Mouse (Mus musculus): ENCODE data around the gene Hpd. TPM values are rescaled to one million over a fixed set of nuclear protein-coding genes. Genes with fewer than 3 reads are reported as not detected.

Hpd gene
- total and polyA plus RNA-seq, 3 experiments = 0.20 TPM; not detected in 2

DNA sequence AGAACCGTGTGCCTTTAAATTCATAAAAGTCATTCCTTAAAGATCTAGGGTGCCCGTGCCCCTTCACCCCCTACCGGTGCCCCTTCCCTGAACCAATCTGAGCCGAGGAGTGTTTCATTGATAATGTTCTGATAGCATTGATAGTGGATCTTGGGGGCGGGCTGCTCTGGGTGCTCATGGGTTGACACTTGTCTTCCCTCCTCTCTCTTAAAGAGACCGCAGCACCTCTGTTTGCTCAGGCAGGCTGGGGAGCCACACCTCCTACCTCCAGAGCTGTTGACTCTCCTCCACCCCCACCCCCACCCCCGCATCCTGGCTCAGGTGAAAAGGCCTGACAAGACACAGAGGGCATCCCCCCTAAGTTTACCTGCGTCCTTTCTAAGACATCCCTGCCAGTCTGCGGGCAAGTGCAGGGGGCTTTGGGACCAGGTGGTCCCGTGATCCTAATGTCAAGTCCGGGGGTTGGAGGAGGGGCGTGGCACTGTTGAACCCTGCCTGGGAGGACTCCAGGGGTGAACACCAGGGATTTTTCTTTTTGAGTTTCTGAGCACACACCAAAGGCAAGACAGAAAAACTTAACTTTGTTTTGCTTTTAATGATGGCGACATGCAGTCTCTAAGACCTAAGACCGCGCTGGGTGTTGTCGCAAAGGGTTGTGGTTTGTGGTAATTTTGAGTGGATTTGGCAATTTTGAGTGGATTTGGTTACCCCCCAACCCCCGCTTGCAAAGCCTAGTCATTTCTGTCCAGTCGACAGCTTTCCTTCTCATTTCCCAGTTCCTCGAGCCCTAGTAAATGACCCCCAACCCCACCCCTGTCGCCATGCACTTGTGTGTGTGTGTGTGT is 37.6 kb downstream of the Hpd start:
- TF ChIP-seq MXI1 (IDR thresholded peaks at IDR 0.05; ENCODE audit: low read depth, low read length) (no peak), TCF12 (IDR thresholded peaks at IDR 0.05; ENCODE audit: low read depth, low read length) (no peak), NRF1 (IDR thresholded peaks at IDR 0.05; ENCODE audit: low read depth, low read length) (no peak), IRF4 (IDR thresholded peaks at IDR 0.05; ENCODE audit: low read depth, low read length) (peak; percentile 56; the same call in 1 of the 2 replicates), MYC (IDR thresholded peaks at IDR 0.05; ENCODE audit: low read depth, low read length) (no peak), SIN3A (IDR thresholded peaks at IDR 0.05; ENCODE audit: low read length) (no peak), MAZ (IDR thresholded peaks at IDR 0.05; ENCODE audit: low read depth, low read length) (0 out of 2 replicates have a peak, but pooled peaks have one; percentile 35), EP300 (IDR thresholded peaks at IDR 0.05; ENCODE audit: low read length) (0 out of 2 replicates have a peak, but pooled peaks have one; percentile 22)
- Histone ChIP-seq H3K79me2 (replicated peaks; ENCODE audit: control insufficient read depth, extremely low read depth, insufficient read depth, poor library complexity, severe bottlenecking) (peaks cover 60% of the 10 kb centered on the region), H3K4me3 (replicated peaks in 1 of 3; ENCODE audit: low read depth in 2 of 3, low read length in 2 of 3, poor library complexity in 1 of 3) (peak overlapping the region; percentile 47 to 76 (median 53)), H3K4me2 (ENCODE audit: insufficient read depth, low read depth, poor library complexity, severe bottlenecking) (peak overlapping the region; percentile 98), H3K27ac (ENCODE audit: insufficient read depth, low read depth) (no peak overlapping the region), H3K9me3 (replicated peaks; ENCODE audit: low read length) (no peaks in the 10 kb centered on the region), H3K9ac (ENCODE audit: insufficient read depth, low read depth) (peak overlapping the region; percentile 9; the same call in 1 of the 2 replicates), H3K36me3 (replicated peaks in 1 of 2; ENCODE audit: control insufficient read depth in 1 of 2, insufficient read depth in 1 of 2, low read length in 1 of 2) (peaks cover 31 to 54% of the 10 kb centered on the region in 2 experiments), H3K4me1 (ENCODE audit: control insufficient read depth in 1 of 2, insufficient read depth in 2 of 2) (peaks cover 0 to 46% of the 10 kb centered on the region in 2 experiments; a peak in 2 of 4 replicates), H3K27me3 (replicated peaks) (no peaks in the 10 kb centered on the region)
- dilution Hi-C loops (cut with MboI; ENCODE audit: extremely low pct_ligation_motif_present, extremely low pct_unique_long_range_greater_than_20kb, low sequenced_read_pairs) = no loop called here
- in situ Hi-C loops (cut with MboI; ENCODE audit: low pct_ligation_motif_present, low pct_unique_long_range_greater_than_20kb, low sequenced_read_pairs) = no loop called here
- DNase-seq (ENCODE audit: extremely low read depth) = no peak

- Histone ChIP-seq H3K79me2 (replicated peaks; ENCODE audit: control insufficient read depth, extremely low read depth, insufficient read depth, poor library complexity, severe bottlenecking) (peaks cover 63% of the 10 kb centered on the region), H3K4me1 (ENCODE audit: control insufficient read depth in 1 of 2, insufficient read depth in 2 of 2) (peaks cover 0 to 38% of the 10 kb centered on the region in 2 experiments; a peak in 2 of 4 replicates), H3K27ac (ENCODE audit: insufficient read depth, low read depth) (0 out of 2 replicates have a peak overlapping the region, but pooled peaks have one; percentile 10), H3K9ac (ENCODE audit: insufficient read depth, low read depth) (peak overlapping the region; percentile 100), H3K4me2 (ENCODE audit: insufficient read depth, low read depth, poor library complexity, severe bottlenecking) (peak overlapping the region; percentile 98), H3K4me3 (replicated peaks in 1 of 3; ENCODE audit: low read depth in 2 of 3, low read length in 2 of 3, poor library complexity in 1 of 3) (peak overlapping the region; percentile 47 to 76 (median 76)), H3K36me3 (replicated peaks in 1 of 2; ENCODE audit: control insufficient read depth in 1 of 2, insufficient read depth in 1 of 2, low read length in 1 of 2) (peaks cover 31 to 49% of the 10 kb centered on the region in 2 experiments), H3K27me3 (replicated peaks) (no peaks in the 10 kb centered on the region), H3K9me3 (replicated peaks; ENCODE audit: low read length) (no peaks in the 10 kb centered on the region)
- in situ Hi-C loops (cut with MboI; ENCODE audit: low pct_ligation_motif_present, low pct_unique_long_range_greater_than_20kb, low sequenced_read_pairs) (no loop called here), dilution Hi-C loops (cut with MboI; ENCODE audit: extremely low pct_ligation_motif_present, extremely low pct_unique_long_range_greater_than_20kb, low sequenced_read_pairs) (no loop called here)
- peak; percentile 28; the same call in 1 of the 2 replicates for TF ChIP-seq CHD2 (IDR thresholded peaks at IDR 0.05; ENCODE audit: low read length)
- TF ChIP-seq USF1 (IDR thresholded peaks at IDR 0.05; ENCODE audit: low read depth, low read length) = peak; percentile 42; the same call in 1 of the 2 replicates
- peak; percentile 13; the same call in 1 of the 2 replicates for TF ChIP-seq ETS1 (conservative IDR thresholded peaks at IDR 0.05; ENCODE audit: low read depth, low read length)
- TF ChIP-seq BHLHE40 (IDR thresholded peaks at IDR 0.05; ENCODE audit: low read depth, low read length) = peak; percentile 28; the same call in 1 of the 2 replicates
- peak; percentile 73; the same call in 1 of the 2 replicates for TF ChIP-seq MAX (IDR thresholded peaks at IDR 0.05; ENCODE audit: low read length)
- no peak for TF ChIP-seq RAD21 (IDR thresholded peaks at IDR 0.05; ENCODE audit: low read depth, low read length)
- TF ChIP-seq ZC3H11A (IDR thresholded peaks at IDR 0.05; ENCODE audit: low read depth, low read length) = no peak
- TF ChIP-seq TCF12 (IDR thresholded peaks at IDR 0.05; ENCODE audit: low read depth, low read length) = peak; percentile 30; the same call in 1 of the 2 replicates
- TF ChIP-seq MXI1 (IDR thresholded peaks at IDR 0.05; ENCODE audit: low read depth, low read length) = peak; percentile 98
- 0 out of 2 replicates have a peak, but pooled peaks have one; percentile 24 for TF ChIP-seq MYC (IDR thresholded peaks at IDR 0.05; ENCODE audit: low read depth, low read length)
- TF ChIP-seq SIN3A (IDR thresholded peaks at IDR 0.05; ENCODE audit: low read length) = peak; percentile 75
- TF ChIP-seq UBTF (IDR thresholded peaks at IDR 0.05; ENCODE audit: low read depth, low read length) = no peak
- TF ChIP-seq TBP (conservative IDR thresholded peaks at IDR 0.05; ENCODE audit: low read depth, low read length) = no peak
- no peak for TF ChIP-seq POLR2A (IDR thresholded peaks at IDR 0.05; ENCODE audit: low read depth, low read length)
- no peak for DNase-seq (ENCODE audit: extremely low read depth)
Measured at GRCm38 (mm10) chr5:123143971-123144745, 38.4 kb downstream of the Hpd start.

Measured in CH12.LX (cell line).